Mouse (Mus musculus): ENCODE data around the gene Umod. TPM values are rescaled to one million over a fixed set of nuclear protein-coding genes. Genes with fewer than 3 reads are reported as not detected.
A peak's percentile ranks its signal among the peaks of the same experiment; 100 is the strongest.

The Umod gene
- polyA plus RNA-seq, 2 experiments: not detected

DNA sequence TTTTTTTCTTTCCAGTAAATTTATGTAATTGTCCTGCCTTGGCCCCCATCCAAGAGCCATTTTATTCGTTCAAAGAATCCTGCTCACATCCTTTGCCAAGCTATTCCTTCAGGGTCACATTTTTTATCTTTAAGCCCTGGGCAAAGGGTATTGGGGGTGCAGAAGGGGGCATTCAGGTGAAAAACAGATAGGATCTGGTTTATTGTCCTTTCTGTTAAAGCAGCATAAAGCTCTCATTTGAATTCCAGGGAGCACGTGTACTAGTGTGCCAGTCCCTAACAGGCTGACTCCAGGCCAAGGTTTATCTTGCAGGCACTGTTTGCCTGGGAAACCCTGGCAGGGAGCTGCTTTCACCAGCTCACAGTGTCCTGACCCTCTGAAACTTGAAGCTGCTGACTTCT is 46.8 kb upstream of the Umod start:
- Histone ChIP-seq H3K27ac (no peak overlapping the region), H3K9ac (replicated peaks) (no peak overlapping the region), H3K4me1 (replicated peaks; ENCODE audit: control insufficient read depth in 2 of 2, insufficient read depth in 2 of 2, low read length in 1 of 2) (peaks cover 0 to 3% of the 10 kb centered on the region in 2 experiments; a peak in 1 of 4 replicates), H3K36me3 (replicated peaks; ENCODE audit: control insufficient read depth, insufficient read depth, low read depth) (no peaks in the 10 kb centered on the region), H3K4me3 (ENCODE audit: insufficient read depth in 1 of 2, low read depth in 2 of 2, low read length in 2 of 2) (no peak overlapping the region), H3K27me3 (ENCODE audit: control insufficient read depth, insufficient read depth, low read length) (no peaks in the 10 kb centered on the region), H3K9me3 (ENCODE audit: control insufficient read depth, low read length) (no peaks in the 10 kb centered on the region), H3K4me2 (ENCODE audit: low read depth) (no peak overlapping the region)
- TF ChIP-seq EP300 (IDR thresholded peaks at IDR 0.05; ENCODE audit: low read depth) (no peak), CTCF (IDR thresholded peaks at IDR 0.05; ENCODE audit: low read depth) (no peak)
- ATAC-seq (ENCODE audit: insufficient read depth) (no peak), DNase-seq (ENCODE audit: low read depth in 3 of 3, low spot score in 3 of 3) (no peak)
- 30% methylated on average over 2 of the region's 2 CpGs for WGBS (ENCODE audit: insufficient replicate concordance)

GRCm38 (mm10) chr7:119523389-119523788 is 44.3 kb upstream of the Umod start, which contains the start of gene Pdilt:
TSS of gene Pdilt (minus strand) at chr7:119523489.
- H3K4me1 ChIP-seq (replicated peaks; ENCODE audit: control insufficient read depth in 2 of 2, insufficient read depth in 2 of 2, low read length in 1 of 2): peaks cover 0 to 3% of the 10 kb centered on the region in 2 experiments; a peak in 1 of 4 replicates
- no peak for TF ChIP-seq CTCF (IDR thresholded peaks at IDR 0.05; ENCODE audit: low read depth)
- no peak for TF ChIP-seq EP300 (IDR thresholded peaks at IDR 0.05; ENCODE audit: low read depth)
- no peak within 1 kb of the TSS for H3K4me3 ChIP-seq (ENCODE audit: insufficient read depth in 1 of 2, low read depth in 2 of 2, low read length in 2 of 2)
- H3K27me3 ChIP-seq (ENCODE audit: control insufficient read depth, insufficient read depth, low read length): no peaks in the 10 kb centered on the region
- 40% methylated on average over 4 of the region's 4 CpGs for WGBS (ENCODE audit: insufficient replicate concordance)
- H3K9ac ChIP-seq (replicated peaks): no peak within 1 kb of the TSS
- no peak within 1 kb of the TSS for H3K27ac ChIP-seq
- H3K36me3 ChIP-seq (replicated peaks; ENCODE audit: control insufficient read depth, insufficient read depth, low read depth): no peaks in the 10 kb centered on the region
- no peak for DNase-seq (ENCODE audit: low read depth in 3 of 3, low spot score in 3 of 3)
- no peak within 1 kb of the TSS for H3K4me2 ChIP-seq (ENCODE audit: low read depth)
- ATAC-seq (ENCODE audit: insufficient read depth): no peak
- H3K9me3 ChIP-seq (ENCODE audit: control insufficient read depth, low read length): no peaks in the 10 kb centered on the region

DNA sequence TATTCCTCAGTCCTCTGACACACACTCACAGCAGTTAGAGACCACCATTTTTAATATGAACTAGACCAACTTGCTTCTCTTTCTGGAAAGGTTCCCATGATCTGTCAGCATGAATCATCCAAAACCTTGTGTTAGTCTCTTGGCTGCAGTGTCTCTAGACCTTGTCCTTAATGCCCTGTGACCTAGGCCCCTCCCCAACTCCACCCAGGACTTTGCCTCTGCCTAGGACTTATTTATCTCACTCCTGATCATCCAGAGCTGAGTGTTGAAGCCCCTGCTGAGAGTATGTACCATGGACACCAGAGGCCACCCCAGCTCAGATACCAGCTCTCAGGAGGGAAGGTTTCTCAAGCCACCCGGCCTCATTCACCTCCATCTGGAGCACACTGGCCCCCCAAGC is 43.3 kb upstream of the Umod start:
- no peaks in the 10 kb centered on the region for H3K27me3 ChIP-seq (ENCODE audit: control insufficient read depth, insufficient read depth, low read length)
- H3K27ac ChIP-seq: no peak overlapping the region
- WGBS (ENCODE audit: insufficient replicate concordance): 52% methylated on average over 1 of the region's 1 CpGs
- peaks cover 0 to 3% of the 10 kb centered on the region in 2 experiments; a peak in 1 of 4 replicates for H3K4me1 ChIP-seq (replicated peaks; ENCODE audit: control insufficient read depth in 2 of 2, insufficient read depth in 2 of 2, low read length in 1 of 2)
- TF ChIP-seq EP300 (IDR thresholded peaks at IDR 0.05; ENCODE audit: low read depth): no peak
- no peak for TF ChIP-seq CTCF (IDR thresholded peaks at IDR 0.05; ENCODE audit: low read depth)
- no peak overlapping the region for H3K4me3 ChIP-seq (ENCODE audit: insufficient read depth in 1 of 2, low read depth in 2 of 2, low read length in 2 of 2)
- H3K9me3 ChIP-seq (ENCODE audit: control insufficient read depth, low read length): no peaks in the 10 kb centered on the region
- H3K9ac ChIP-seq (replicated peaks): no peak overlapping the region
- ATAC-seq (ENCODE audit: insufficient read depth) (no peak), DNase-seq (ENCODE audit: low read depth in 3 of 3, low spot score in 3 of 3) (no peak)
- H3K36me3 ChIP-seq (replicated peaks; ENCODE audit: control insufficient read depth, insufficient read depth, low read depth): no peaks in the 10 kb centered on the region
- no peak overlapping the region for H3K4me2 ChIP-seq (ENCODE audit: low read depth)

GRCm38 (mm10) chr7:119521816-119522215 is 42.7 kb upstream of the Umod start:
- H3K4me3 ChIP-seq (ENCODE audit: insufficient read depth in 1 of 2, low read depth in 2 of 2, low read length in 2 of 2): no peak overlapping the region
- no peak overlapping the region for H3K9ac ChIP-seq (replicated peaks)
- DNase-seq (ENCODE audit: low read depth in 3 of 3, low spot score in 3 of 3) (no peak), ATAC-seq (ENCODE audit: insufficient read depth) (no peak)
- no peaks in the 10 kb centered on the region for H3K36me3 ChIP-seq (replicated peaks; ENCODE audit: control insufficient read depth, insufficient read depth, low read depth)
- TF ChIP-seq CTCF (IDR thresholded peaks at IDR 0.05; ENCODE audit: low read depth): no peak
- no peak for TF ChIP-seq EP300 (IDR thresholded peaks at IDR 0.05; ENCODE audit: low read depth)
- no peaks in the 10 kb centered on the region for H3K9me3 ChIP-seq (ENCODE audit: control insufficient read depth, low read length)
- no peak overlapping the region for H3K27ac ChIP-seq
- H3K4me1 ChIP-seq (replicated peaks; ENCODE audit: control insufficient read depth in 2 of 2, insufficient read depth in 2 of 2, low read length in 1 of 2): peaks cover 0 to 3% of the 10 kb centered on the region in 2 experiments; a peak in 1 of 4 replicates
- no peak overlapping the region for H3K4me2 ChIP-seq (ENCODE audit: low read depth)
- no peaks in the 10 kb centered on the region for H3K27me3 ChIP-seq (ENCODE audit: control insufficient read depth, insufficient read depth, low read length)
- 42% methylated on average over 3 of the region's 3 CpGs for WGBS (ENCODE audit: insufficient replicate concordance)

DNA sequence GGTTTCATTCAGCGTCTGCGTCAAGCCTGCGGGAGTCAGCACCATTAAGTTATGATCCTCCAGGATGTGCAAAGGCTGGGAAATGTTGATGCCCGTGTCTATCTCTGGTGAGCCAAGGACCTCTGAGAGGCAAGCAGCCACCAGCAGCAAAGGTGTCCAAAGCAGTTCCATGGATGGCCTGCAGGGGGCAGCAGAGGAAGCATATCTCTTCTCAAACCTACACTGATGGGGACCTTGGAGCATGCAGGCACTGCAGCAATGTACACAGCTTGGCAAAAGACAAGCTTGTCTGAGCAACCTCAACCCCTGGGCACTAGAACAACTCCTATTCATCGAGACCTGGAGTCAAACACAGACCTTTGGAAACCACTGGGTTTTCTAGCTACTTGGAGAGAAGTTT is 40.6 kb upstream of the Umod start:
- no peak overlapping the region for H3K4me2 ChIP-seq (ENCODE audit: low read depth)
- no peaks in the 10 kb centered on the region for H3K9me3 ChIP-seq (ENCODE audit: control insufficient read depth, low read length)
- no peak overlapping the region for H3K9ac ChIP-seq (replicated peaks)
- H3K4me3 ChIP-seq (ENCODE audit: insufficient read depth in 1 of 2, low read depth in 2 of 2, low read length in 2 of 2): no peak overlapping the region
- H3K27ac ChIP-seq: no peak overlapping the region
- no peaks in the 10 kb centered on the region for H3K36me3 ChIP-seq (replicated peaks; ENCODE audit: control insufficient read depth, insufficient read depth, low read depth)
- peak; percentile 94 for TF ChIP-seq CTCF (IDR thresholded peaks at IDR 0.05; ENCODE audit: low read depth)
- TF ChIP-seq EP300 (IDR thresholded peaks at IDR 0.05; ENCODE audit: low read depth): no peak
- ATAC-seq (ENCODE audit: insufficient read depth) (no peak), DNase-seq (ENCODE audit: low read depth in 3 of 3, low spot score in 3 of 3) (peak in 1 of 3 experiments; percentile 2)
- 43% methylated on average over 5 of the region's 5 CpGs for WGBS (ENCODE audit: insufficient replicate concordance)
- no peaks in the 10 kb centered on the region for H3K27me3 ChIP-seq (ENCODE audit: control insufficient read depth, insufficient read depth, low read length)
- H3K4me1 ChIP-seq (replicated peaks; ENCODE audit: control insufficient read depth in 2 of 2, insufficient read depth in 2 of 2, low read length in 1 of 2): peaks cover 0 to 3% of the 10 kb centered on the region in 2 experiments; a peak in 1 of 4 replicates
